Mouse (Mus musculus) midbrain, postnatal 0 days (tissue): ENCODE data around the gene Akt1. TPM values are rescaled to one million over a fixed set of nuclear protein-coding genes. Genes with fewer than 3 reads are reported as not detected.

Source experiments
- ATAC-seq: fragments of 200-750 bp; cut with Nextera tagmentation; 2 replicates; pipeline ENCODE4 v1.8.0; 2017; ENCODE audit warnings: moderate number of reproducible peaks, mild to moderate bottlenecking, moderate TSS enrichment, moderate library complexity; ENCODE audit not compliant: low FRiP score
- DNase-seq: peaks from one replicate; pipeline ENCODE4 v3.0.0-alpha.2; 2015; ENCODE audit warnings: low spot score
- H3K27ac ChIP-seq: fragments of 300-500 bp; sonication (generic); 2 replicates; pipeline ENCODE4 v1.5.1; 2014; ENCODE audit warnings: low read depth, mild to moderate bottlenecking, low read length, mixed read lengths
- H3K27me3 ChIP-seq: fragments of 300-500 bp; sonication (generic); 2 replicates; pipeline ENCODE4 v1.6.1; 2014; ENCODE audit warnings: low read length, control low read depth, mixed read lengths; ENCODE audit not compliant: insufficient read depth
- H3K36me3 ChIP-seq: fragments of 300-500 bp; sonication (generic); 2 replicates; pipeline ENCODE4 v1.6.1; 2014; ENCODE audit warnings: low read length, control low read depth, mixed read lengths; ENCODE audit not compliant: insufficient read depth
- H3K4me1 ChIP-seq: fragments of 300-500 bp; sonication (generic); 2 replicates; pipeline ENCODE4 v1.6.1; 2014; ENCODE audit warnings: mild to moderate bottlenecking, control low read depth, antibody characterized with exemption, low read length, mixed read lengths; ENCODE audit not compliant: insufficient read depth
- H3K4me2 ChIP-seq: fragments of 300-500 bp; sonication (generic); 2 replicates; pipeline ENCODE4 v1.6.1; 2014; ENCODE audit warnings: low read depth, mild to moderate bottlenecking, low read length, mixed read lengths; ENCODE audit not compliant: poor library complexity, severe bottlenecking
- H3K4me3 ChIP-seq: fragments of 300-500 bp; sonication (generic); 2 replicates; pipeline ENCODE4 v1.5.1; 2014; ENCODE audit warnings: low read depth, mild to moderate bottlenecking, low read length, moderate library complexity
- H3K9ac ChIP-seq: fragments of 300-500 bp; sonication (generic); replicated peaks from 2 replicates; pipeline ENCODE4 v1.6.1; 2014; ENCODE audit warnings: mild to moderate bottlenecking, low read length, moderate library complexity, mixed read lengths; ENCODE audit not compliant: poor library complexity, severe bottlenecking
- H3K9me3 ChIP-seq: fragments of 300-500 bp; sonication (generic); 2 replicates; pipeline ENCODE4 v1.6.1; 2016; ENCODE audit warnings: low read length, control low read depth
- CTCF ChIP-seq: IDR thresholded peaks from 2 replicates; pipeline ENCODE4 v1.5.1; 2016; ENCODE audit warnings: antibody characterized with exemption, mild to moderate bottlenecking
- WGBS: fragments of 180-500 bp; shearing (Covaris S2); extraction: QIAGEN DNeasy Blood & Tissue Kit; methylation state at CpG from one replicate; pipeline ENCODE4 v1.1.7; 2014; 5-methylcytosine and 5-hydroxymethylcytosine counted together
- polyA plus RNA-seq: library from polyadenylated mRNA; unstranded; fragments of >200 nt; fragmentation: Nextera tagmentation; extraction: Ambion mirVana; gene quantifications from 2 replicates; pipeline ENCODE4 v1.2.1, GENCODE M21; 2015
- total RNA-seq: library from RNA; depleted of rRNA; stranded (reverse); fragments of >200 nt; gene quantifications from 2 replicates; pipeline ENCODE4 v1.2.3, GENCODE M21; 2014

Akt1 gene
- total and polyA plus RNA-seq, 2 experiments from 2014 or later, result 93.3 to 201 TPM

GRCm38 (mm10) chr12:112707573-112707869 is 32.8 kb upstream of the Akt1 start:
- Histone ChIP-seq H3K4me2 (peak overlapping the region; percentile 38), H3K27ac (no peak overlapping the region), H3K27me3 (no peaks in the 10 kb centered on the region), H3K9me3 (no peaks in the 10 kb centered on the region), H3K4me1 (peaks cover 4% of the 10 kb centered on the region; the same call in 1 of the 2 replicates), H3K36me3 (no peaks in the 10 kb centered on the region), H3K4me3 (peak overlapping the region; percentile 20; the same call in 1 of the 2 replicates), H3K9ac (peak overlapping the region; percentile 26; the same call in 1 of the 2 replicates)
- peak; percentile 59; the same call in 1 of the 2 replicates for ATAC-seq
- 11% methylated on average over 8 of the region's 8 CpGs for WGBS
- no peak for TF ChIP-seq CTCF
- DNase-seq, result no peak

- H3K27me3 ChIP-seq, result no peaks in the 10 kb centered on the region
- H3K4me2 ChIP-seq, result peak overlapping the region; percentile 38
- H3K9ac ChIP-seq, result peak overlapping the region; percentile 26; the same call in 1 of the 2 replicates
- H3K36me3 ChIP-seq, result no peaks in the 10 kb centered on the region
- WGBS, result 12% methylated on average over 32 of the region's 32 CpGs
- ATAC-seq (peak; percentile 80), DNase-seq (peak; percentile 83)
- peak; percentile 99 for TF ChIP-seq CTCF
- peaks cover 4% of the 10 kb centered on the region; the same call in 1 of the 2 replicates for H3K4me1 ChIP-seq
- H3K9me3 ChIP-seq, result no peaks in the 10 kb centered on the region
- no peak overlapping the region for H3K27ac ChIP-seq
- peak overlapping the region; percentile 20; the same call in 1 of the 2 replicates for H3K4me3 ChIP-seq
Measured at GRCm38 (mm10) chr12:112706704-112707572, 32.3 kb upstream of the Akt1 start.

GRCm38 (mm10) chr12:112702374-112703320 is 28.0 kb upstream of the Akt1 start:
- Histone ChIP-seq H3K9ac (no peak overlapping the region), H3K27me3 (no peaks in the 10 kb centered on the region), H3K4me2 (no peak overlapping the region), H3K36me3 (no peaks in the 10 kb centered on the region), H3K4me3 (no peak overlapping the region), H3K9me3 (no peaks in the 10 kb centered on the region), H3K4me1 (peaks cover 4% of the 10 kb centered on the region; the same call in 1 of the 2 replicates), H3K27ac (no peak overlapping the region)
- DNase-seq, result no peak
- 78% methylated on average over 6 of the region's 6 CpGs for WGBS
- TF ChIP-seq CTCF, result no peak
- ATAC-seq, result no peak

- H3K9me3 ChIP-seq, result no peaks in the 10 kb centered on the region
- no peaks in the 10 kb centered on the region for H3K27me3 ChIP-seq
- no peaks in the 10 kb centered on the region for H3K4me1 ChIP-seq
- H3K9ac ChIP-seq, result no peak overlapping the region
- H3K36me3 ChIP-seq, result no peaks in the 10 kb centered on the region
- H3K27ac ChIP-seq, result no peak overlapping the region
- H3K4me3 ChIP-seq, result no peak overlapping the region
- H3K4me2 ChIP-seq, result no peak overlapping the region
- 17% methylated on average over 15 of the region's 15 CpGs for WGBS
- TF ChIP-seq CTCF, result no peak
- no peak for DNase-seq
- no peak for ATAC-seq
Measured at GRCm38 (mm10) chr12:112700522-112700921, 25.8 kb upstream of the Akt1 start.

DNA sequence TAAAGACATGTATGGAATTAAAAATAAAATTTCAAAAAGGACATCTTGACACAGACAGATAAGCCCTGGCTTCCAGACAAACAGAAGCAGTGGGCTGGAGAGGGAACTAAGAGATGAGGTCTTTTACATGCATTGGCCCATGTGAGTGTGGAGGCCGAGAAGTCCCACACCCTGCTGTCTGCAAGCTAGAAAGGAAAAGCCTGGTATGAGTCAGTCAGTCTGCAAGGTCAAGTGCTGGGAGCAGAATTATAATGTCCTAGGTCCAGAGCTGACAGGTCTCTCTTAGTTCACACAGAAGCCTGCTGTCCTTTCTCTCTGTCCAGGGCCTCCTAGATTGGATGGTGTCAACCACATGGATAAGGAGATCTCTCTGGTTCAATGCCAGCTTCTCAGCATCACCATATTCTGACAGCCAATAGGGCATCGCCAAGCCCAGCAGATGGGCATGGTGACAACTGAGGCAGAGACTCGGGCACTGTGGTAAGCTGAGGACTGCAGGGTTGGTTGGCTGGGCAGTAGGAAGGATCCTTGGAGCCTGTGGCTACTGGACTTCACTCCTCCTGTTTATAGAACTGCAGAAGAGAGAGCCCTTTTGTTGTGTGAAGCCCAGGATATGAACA is 22.2 kb upstream of the Akt1 start:
- no peak overlapping the region for H3K4me3 ChIP-seq
- 80% methylated on average over 3 of the region's 3 CpGs for WGBS
- no peak for DNase-seq
- no peak overlapping the region for H3K27ac ChIP-seq
- TF ChIP-seq CTCF, result no peak
- peaks cover 8% of the 10 kb centered on the region; the same call in 1 of the 2 replicates for H3K4me1 ChIP-seq
- H3K9me3 ChIP-seq, result no peaks in the 10 kb centered on the region
- no peaks in the 10 kb centered on the region for H3K27me3 ChIP-seq
- no peak overlapping the region for H3K4me2 ChIP-seq
- ATAC-seq, result no peak
- no peak overlapping the region for H3K9ac ChIP-seq
- no peaks in the 10 kb centered on the region for H3K36me3 ChIP-seq
